Mouse (Mus musculus) limb, embryonic 13.5 days (tissue): ENCODE measurements at regions not wholly inside any gene's neighbourhood (a gene's known extent, or its start where the extent isn't known, plus 50 kb on each side); places are given as distances from the start of the nearest gene placed in this dataset.

ENCODE experiments used
- ATAC-seq: fragments of 200-750 bp; cut with Nextera tagmentation; 2 replicates; pipeline ENCODE4 v1.8.0; 2017; ENCODE audit warnings: low read depth, moderate number of reproducible peaks, moderate TSS enrichment; ENCODE audit not compliant: low FRiP score
- H3K27ac ChIP-seq: fragments of 300-500 bp; sonication (generic); 2 replicates; pipeline ENCODE4 v1.5.1; 2015; ENCODE audit warnings: inconsistent platforms, mild to moderate bottlenecking, moderate library complexity
- H3K27me3 ChIP-seq: fragments of 300-500 bp; sonication (generic); 2 replicates; pipeline ENCODE4 v1.6.1; 2015; ENCODE audit warnings: mild to moderate bottlenecking, inconsistent platforms
- H3K36me3 ChIP-seq: fragments of 300-500 bp; sonication (generic); 2 replicates; pipeline ENCODE4 v1.6.1; 2015; ENCODE audit warnings: inconsistent platforms, mild to moderate bottlenecking, moderate library complexity
- H3K4me1 ChIP-seq: fragments of 300-500 bp; sonication (generic); 2 replicates; pipeline ENCODE4 v1.6.1; 2015; ENCODE audit warnings: inconsistent platforms
- H3K4me2 ChIP-seq: fragments of 300-500 bp; sonication (generic); replicated peaks from 2 replicates; pipeline ENCODE4 v1.6.1; 2015; ENCODE audit warnings: inconsistent platforms, mild to moderate bottlenecking, moderate library complexity
- H3K4me3 ChIP-seq: fragments of 300-500 bp; sonication (generic); 2 replicates; pipeline ENCODE4 v1.5.1; 2015; ENCODE audit warnings: moderate library complexity, mild to moderate bottlenecking, inconsistent platforms
- H3K9ac ChIP-seq: fragments of 300-500 bp; sonication (generic); 2 replicates; pipeline ENCODE4 v1.6.1; 2015; ENCODE audit warnings: mild to moderate bottlenecking, inconsistent platforms
- H3K9me3 ChIP-seq: fragments of 300-500 bp; sonication (generic); 2 replicates; pipeline ENCODE4 v1.6.1; 2016; ENCODE audit warnings: inconsistent platforms
- WGBS: fragments of 180-500 bp; shearing (Covaris S2); methylation state at CpG from one replicate; pipeline ENCODE4 v1.1.7; 2015; 5-methylcytosine and 5-hydroxymethylcytosine counted together

DNA sequence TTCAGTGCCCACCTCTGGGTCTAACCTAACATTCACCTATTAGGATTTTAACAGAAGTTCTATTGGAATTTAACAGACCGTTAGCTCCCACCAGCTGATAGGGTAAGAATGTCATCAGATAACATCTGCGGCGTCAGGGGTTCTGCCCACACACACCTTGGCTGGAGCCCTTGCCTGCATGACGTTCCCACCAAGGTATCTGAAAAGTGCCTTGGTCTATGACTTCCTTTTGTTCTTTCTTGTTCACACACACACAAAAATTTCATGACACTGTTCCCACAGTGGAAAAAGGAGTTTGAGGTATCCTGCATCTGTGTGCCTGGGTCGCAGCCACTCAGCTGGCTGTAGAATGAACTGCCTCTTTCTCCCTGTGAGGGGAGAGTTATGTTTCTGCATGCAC is 134.1 kb upstream of the Lef1 start:
- Histone ChIP-seq H3K27me3 (no peaks in the 10 kb centered on the region), H3K36me3 (no peaks in the 10 kb centered on the region), H3K9me3 (no peaks in the 10 kb centered on the region), H3K4me1 (peaks cover 18% of the 10 kb centered on the region), H3K27ac (no peak overlapping the region), H3K9ac (no peak overlapping the region), H3K4me2 (no peak overlapping the region), H3K4me3 (no peak overlapping the region)
- ATAC-seq: no peak
- 63% methylated on average over 5 of the region's 5 CpGs for WGBS

DNA sequence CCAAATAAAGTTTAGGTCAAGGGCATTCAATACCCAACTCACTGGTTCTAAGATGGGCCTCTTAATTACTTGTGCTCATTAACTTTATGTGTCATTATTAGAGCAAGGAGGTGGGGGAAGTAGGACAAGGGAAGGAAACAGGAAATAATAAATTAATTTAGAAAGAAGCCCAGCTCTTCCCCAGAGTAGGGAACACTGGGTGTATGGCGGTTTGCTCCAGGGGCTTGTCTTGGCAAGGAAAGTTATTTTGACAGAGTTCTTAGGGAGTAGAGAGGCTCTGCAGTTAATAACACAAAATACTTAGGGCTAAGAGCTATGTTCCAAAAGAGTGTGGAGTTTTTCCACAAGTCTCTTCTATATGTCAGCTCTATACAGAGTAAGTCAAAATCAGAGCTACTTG is 135.0 kb upstream of the Lef1 start:
- no peak overlapping the region for H3K27ac ChIP-seq

DNA sequence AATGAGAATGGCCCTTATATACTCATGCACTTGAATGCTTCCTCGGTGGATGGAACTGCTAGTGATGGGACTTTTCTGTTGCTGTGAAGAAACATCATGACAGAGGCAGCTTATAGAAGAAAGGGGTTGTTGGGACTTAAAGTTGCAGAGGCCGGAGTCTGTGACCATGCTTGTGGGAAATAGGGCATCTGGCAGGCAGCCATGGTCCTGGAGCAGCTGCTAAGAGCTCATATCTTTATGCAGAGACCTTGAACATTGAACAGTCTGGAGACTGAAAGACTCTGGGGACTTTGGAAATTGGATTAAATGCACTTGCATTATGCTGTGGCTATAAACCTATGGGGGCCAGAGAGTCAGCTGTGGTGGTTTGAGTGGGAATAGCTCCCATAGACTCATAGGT is 138.1 kb upstream of the Lef1 start:
- H3K27me3 ChIP-seq: no peaks in the 10 kb centered on the region
- 0 out of 2 replicates have a peak, but pooled peaks cover 3% of the 10 kb centered on the region for H3K4me1 ChIP-seq
- H3K9ac ChIP-seq: no peak overlapping the region
- H3K4me2 ChIP-seq: no peak overlapping the region
- no peaks in the 10 kb centered on the region for H3K36me3 ChIP-seq
- ATAC-seq: no peak
- 72% methylated on average over 2 of the region's 2 CpGs for WGBS
- no peak overlapping the region for H3K4me3 ChIP-seq
- no peaks in the 10 kb centered on the region for H3K9me3 ChIP-seq
- no peak overlapping the region for H3K27ac ChIP-seq

More for the DNA sequence above, 135.0 kb upstream of the Lef1 start:
- WGBS: 31% methylated on average over 1 of the region's 1 CpGs
- Histone ChIP-seq H3K9ac (no peak overlapping the region), H3K4me1 (peaks cover 18% of the 10 kb centered on the region), H3K9me3 (no peaks in the 10 kb centered on the region), H3K4me3 (no peak overlapping the region), H3K4me2 (no peak overlapping the region), H3K36me3 (no peaks in the 10 kb centered on the region), H3K27me3 (no peaks in the 10 kb centered on the region)
- no peak for ATAC-seq

DNA sequence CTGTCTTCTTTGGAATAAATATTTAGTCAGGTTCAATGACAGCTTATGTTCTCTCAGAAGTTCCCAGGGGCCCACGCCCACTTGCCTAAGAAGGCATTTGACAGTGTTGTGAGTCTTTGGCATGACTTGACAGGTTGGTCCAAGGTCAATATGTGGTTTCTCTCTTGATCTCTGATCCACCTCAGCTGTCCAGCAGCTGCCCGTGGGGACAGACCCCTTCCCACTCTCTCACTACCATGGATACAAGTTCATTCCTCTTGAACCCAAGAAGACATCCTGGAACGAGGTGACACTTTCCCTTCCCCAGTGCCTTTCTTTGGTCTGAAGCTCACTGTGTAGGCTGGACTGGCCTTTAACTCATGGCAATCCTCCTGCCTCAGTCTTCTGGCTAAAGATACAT is 145.0 kb upstream of the Lef1 start:
- Histone ChIP-seq H3K4me2 (no peak overlapping the region), H3K9ac (no peak overlapping the region), H3K27ac (no peak overlapping the region), H3K4me3 (no peak overlapping the region), H3K4me1 (peaks cover 11% of the 10 kb centered on the region), H3K9me3 (no peaks in the 10 kb centered on the region), H3K27me3 (no peaks in the 10 kb centered on the region), H3K36me3 (no peaks in the 10 kb centered on the region)
- no peak for ATAC-seq
- WGBS: 91% methylated on average over 3 of the region's 3 CpGs

DNA sequence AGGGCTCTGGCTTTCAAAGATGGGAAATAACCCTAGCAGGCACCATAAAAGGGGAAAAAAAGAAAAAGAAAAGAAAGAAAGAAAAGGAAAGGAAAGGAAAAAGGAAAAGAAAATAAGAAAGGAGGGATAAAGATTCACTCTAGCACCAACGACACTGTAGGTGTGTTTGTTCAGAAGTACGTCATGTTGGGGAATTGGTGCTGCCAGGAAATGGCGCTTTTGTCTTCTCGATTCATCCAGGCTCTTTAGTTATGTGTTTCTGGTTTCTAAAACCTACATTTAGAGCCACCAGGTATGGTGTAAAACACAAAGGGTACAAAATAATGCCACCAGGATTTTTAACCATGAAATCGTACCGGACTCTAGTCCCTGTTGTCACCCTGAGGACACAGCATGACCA is 146.2 kb upstream of the Lef1 start:
- no peak overlapping the region for H3K27ac ChIP-seq
- ATAC-seq: no peak
- 80% methylated on average over 6 of the region's 6 CpGs for WGBS
- no peaks in the 10 kb centered on the region for H3K27me3 ChIP-seq
- H3K4me1 ChIP-seq: peaks cover 11% of the 10 kb centered on the region
- H3K4me2 ChIP-seq: peak overlapping the region; percentile 51
- no peak overlapping the region for H3K9ac ChIP-seq
- H3K9me3 ChIP-seq: no peaks in the 10 kb centered on the region
- peak overlapping the region; percentile 15; the same call in 1 of the 2 replicates for H3K4me3 ChIP-seq
- no peaks in the 10 kb centered on the region for H3K36me3 ChIP-seq

DNA sequence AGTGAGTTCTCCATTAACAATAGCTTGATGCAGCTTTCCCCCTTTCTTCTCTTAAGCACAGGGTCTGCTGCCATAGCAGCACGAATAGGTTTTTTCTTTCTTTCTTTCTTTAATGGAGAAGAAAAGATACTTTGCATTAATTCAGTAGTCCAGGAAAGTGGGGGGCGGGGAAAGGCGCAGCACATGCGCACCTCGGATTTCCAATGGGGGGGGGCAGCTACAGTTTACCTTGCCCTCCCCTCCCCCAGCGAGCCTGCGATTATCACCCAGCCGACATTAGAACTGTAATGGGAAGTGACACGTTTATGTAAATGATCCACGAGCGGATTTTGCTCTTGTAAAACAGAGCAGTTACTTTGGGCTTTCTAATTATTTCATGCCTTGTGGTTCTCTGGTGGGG is 146.6 kb upstream of the Lef1 start:
- Histone ChIP-seq H3K36me3 (no peaks in the 10 kb centered on the region), H3K4me1 (peaks cover 11% of the 10 kb centered on the region), H3K27ac (no peak overlapping the region), H3K9me3 (no peaks in the 10 kb centered on the region), H3K27me3 (no peaks in the 10 kb centered on the region), H3K4me2 (peak overlapping the region; percentile 51), H3K9ac (no peak overlapping the region), H3K4me3 (peak overlapping the region; percentile 15; the same call in 1 of the 2 replicates)
- ATAC-seq: no peak
- WGBS: 20% methylated on average over 11 of the region's 11 CpGs

DNA sequence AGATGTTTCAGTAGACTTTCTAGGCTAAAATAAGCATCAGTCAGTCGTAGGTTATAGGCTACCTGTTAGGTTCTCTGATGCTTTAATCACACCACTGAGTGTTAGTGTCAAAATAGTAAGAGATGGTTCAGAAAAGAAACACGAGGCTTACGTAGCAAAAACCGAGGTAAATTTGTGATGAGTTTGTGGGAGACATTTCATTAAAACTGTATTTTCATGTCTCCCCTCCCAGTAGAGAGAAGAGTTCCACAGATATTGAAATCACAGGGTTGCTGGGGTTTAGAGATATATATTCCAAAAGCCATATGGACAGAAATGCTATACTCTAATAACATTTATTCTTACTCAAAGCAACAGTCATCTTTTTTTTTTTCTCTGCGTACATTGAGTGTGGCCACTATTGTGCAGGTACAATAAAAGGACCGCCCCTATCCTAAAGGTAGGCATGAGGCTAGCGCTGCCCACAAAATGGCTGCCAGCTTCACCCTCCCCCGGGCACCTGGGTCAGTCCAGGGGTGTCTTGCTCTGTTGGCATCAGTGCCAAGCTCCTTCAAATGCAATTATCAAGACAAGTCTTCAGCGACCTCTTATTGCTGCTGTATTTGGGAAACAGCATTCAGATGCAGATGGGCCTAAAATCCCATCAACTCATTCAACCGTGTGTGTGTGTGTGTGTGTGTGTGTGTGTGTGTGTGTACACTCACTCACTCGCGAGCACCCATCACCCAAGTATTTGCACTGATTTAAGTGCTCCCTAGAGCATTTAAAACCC is 147.4 kb upstream of the Lef1 start:
- ATAC-seq: no peak
- Histone ChIP-seq H3K9me3 (no peaks in the 10 kb centered on the region), H3K4me1 (peaks cover 13% of the 10 kb centered on the region), H3K4me2 (peak overlapping the region; percentile 51), H3K27ac (no peak overlapping the region), H3K27me3 (no peaks in the 10 kb centered on the region), H3K9ac (no peak overlapping the region), H3K36me3 (no peaks in the 10 kb centered on the region), H3K4me3 (no peak overlapping the region)
- WGBS: 67% methylated on average over 12 of the region's 12 CpGs

DNA sequence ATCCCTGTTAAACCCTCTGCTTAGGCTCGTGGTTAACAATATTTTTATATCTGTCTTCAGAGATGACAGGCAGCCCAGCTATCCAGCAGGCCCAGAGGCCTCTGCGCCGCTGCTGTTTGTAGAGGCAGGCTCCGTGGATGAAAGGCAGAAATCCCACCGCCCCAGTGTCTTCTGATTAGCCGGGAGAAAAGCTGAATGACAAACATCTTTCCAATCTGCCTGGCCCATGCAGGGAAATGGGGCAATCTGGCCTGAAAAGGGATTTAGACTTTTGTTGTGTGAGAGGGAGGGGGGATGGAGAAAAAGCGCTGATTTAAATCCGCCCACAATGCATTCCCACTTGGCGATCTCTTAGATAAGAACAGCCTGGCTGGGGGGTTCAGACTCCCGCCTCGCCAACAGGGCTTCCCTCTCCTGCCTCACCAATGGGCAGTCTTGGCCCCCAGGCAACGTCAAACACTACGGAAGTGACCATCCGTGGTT is 148.1 kb upstream of the Lef1 start:
- Histone ChIP-seq H3K4me1 (peaks cover 14% of the 10 kb centered on the region), H3K4me2 (no peak overlapping the region; the same call in 1 of the 2 replicates), H3K27ac (no peak overlapping the region), H3K27me3 (no peaks in the 10 kb centered on the region), H3K9ac (no peak overlapping the region), H3K4me3 (no peak overlapping the region), H3K9me3 (no peaks in the 10 kb centered on the region), H3K36me3 (no peaks in the 10 kb centered on the region)
- 31% methylated on average over 14 of the region's 14 CpGs for WGBS
- ATAC-seq: no peak

DNA sequence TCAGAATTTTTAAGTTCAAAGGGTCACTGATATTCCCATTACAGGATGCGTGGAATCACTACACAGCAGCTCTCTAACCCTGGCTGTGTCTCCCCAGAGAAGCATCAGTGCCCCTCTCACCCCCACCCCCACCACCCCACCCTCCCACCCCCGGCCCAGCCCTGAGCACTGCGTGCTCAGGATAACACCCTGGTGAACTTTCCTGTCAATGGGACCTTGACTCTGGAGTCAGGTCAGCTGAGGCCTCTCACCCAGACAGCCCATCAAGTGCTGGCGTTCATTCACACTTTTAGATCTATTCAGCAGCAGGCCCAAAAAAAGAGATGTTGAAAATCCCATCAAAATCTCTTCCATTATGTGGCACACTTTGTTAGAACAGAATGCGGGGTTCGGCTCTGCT is 148.6 kb upstream of the Lef1 start:
- 60% methylated on average over 6 of the region's 6 CpGs for WGBS
- Histone ChIP-seq H3K9me3 (no peaks in the 10 kb centered on the region), H3K27ac (no peak overlapping the region), H3K4me2 (no peak overlapping the region), H3K9ac (no peak overlapping the region), H3K4me3 (no peak overlapping the region), H3K27me3 (no peaks in the 10 kb centered on the region), H3K4me1 (peaks cover 14% of the 10 kb centered on the region), H3K36me3 (no peaks in the 10 kb centered on the region)
- no peak for ATAC-seq

DNA sequence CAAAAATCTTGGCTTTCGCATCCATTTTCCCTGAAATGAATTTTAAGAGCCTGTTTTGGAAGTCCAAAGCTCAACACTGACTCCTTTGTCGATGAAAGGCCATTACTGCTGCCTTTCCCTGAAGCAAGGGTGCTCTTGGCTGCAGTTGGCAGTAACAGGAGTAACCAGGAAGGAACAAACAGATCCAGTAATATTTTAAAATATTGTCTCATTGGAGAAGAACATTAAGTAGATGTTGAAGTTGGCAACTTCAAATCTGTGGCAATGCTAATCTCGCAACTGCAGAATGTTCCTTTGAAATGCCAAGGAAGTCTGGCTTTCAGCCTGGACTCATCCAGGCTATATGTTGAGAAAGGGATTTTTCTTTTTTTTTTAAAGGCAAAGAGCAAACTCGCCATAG is 154.3 kb upstream of the Lef1 start:
- no peaks in the 10 kb centered on the region for H3K36me3 ChIP-seq
- no peak overlapping the region for H3K4me2 ChIP-seq
- no peak overlapping the region for H3K9ac ChIP-seq
- ATAC-seq: no peak
- no peaks in the 10 kb centered on the region for H3K27me3 ChIP-seq
- H3K27ac ChIP-seq: no peak overlapping the region
- no peaks in the 10 kb centered on the region for H3K9me3 ChIP-seq
- H3K4me3 ChIP-seq: no peak overlapping the region
- 74% methylated on average over 4 of the region's 4 CpGs for WGBS
- H3K4me1 ChIP-seq: 0 out of 2 replicates have a peak, but pooled peaks cover 3% of the 10 kb centered on the region

DNA sequence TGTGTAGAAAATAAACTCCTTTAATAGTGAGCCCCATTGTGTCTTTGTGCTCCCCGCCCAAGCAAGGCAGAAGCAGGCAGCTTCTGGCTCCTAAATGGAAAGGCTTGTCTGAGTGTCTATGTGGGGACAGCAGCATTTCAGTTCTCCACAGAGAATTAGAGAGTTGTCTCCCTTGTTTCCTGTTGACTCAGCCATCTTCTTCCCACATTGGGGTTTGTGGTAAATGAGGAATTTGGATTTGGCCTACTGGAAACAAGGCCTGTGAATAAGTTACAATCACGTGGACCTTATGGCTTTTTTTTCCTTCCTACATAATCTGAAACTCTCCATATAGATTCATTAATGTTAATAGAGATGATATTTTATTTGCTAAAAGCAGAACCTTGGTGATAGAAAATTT is 158.9 kb upstream of the Lef1 start:
- peaks cover 7% of the 10 kb centered on the region for H3K4me1 ChIP-seq
- no peak overlapping the region for H3K27ac ChIP-seq
- no peaks in the 10 kb centered on the region for H3K36me3 ChIP-seq
- no peaks in the 10 kb centered on the region for H3K27me3 ChIP-seq
- no peak overlapping the region for H3K4me2 ChIP-seq
- no peak overlapping the region for H3K9ac ChIP-seq
- H3K9me3 ChIP-seq: no peaks in the 10 kb centered on the region
- ATAC-seq: no peak
- no peak overlapping the region for H3K4me3 ChIP-seq
- 78% methylated on average over 2 of the region's 2 CpGs for WGBS

DNA sequence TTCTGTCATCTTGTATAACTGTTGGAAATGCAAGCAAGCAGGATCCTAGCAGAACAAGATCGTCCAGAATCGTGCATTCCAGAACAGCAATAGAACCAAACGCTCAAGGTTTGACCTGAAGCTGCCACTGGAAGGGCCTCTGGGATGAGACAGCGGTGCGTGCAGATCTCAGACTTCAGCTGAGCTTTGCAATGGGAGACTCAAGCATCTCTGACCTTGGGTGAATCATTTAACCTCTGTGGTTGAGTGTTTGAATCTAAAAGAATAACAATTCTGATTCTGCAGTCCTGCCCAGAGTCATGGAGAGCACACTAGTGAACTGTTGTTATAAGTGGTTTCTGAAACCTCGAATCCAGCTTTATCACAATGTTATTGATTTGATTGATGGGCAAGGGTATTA is 159.4 kb upstream of the Lef1 start:
- no peak overlapping the region; the same call in 1 of the 2 replicates for H3K27ac ChIP-seq
- ATAC-seq: no peak
- H3K4me1 ChIP-seq: peaks cover 12% of the 10 kb centered on the region
- H3K4me3 ChIP-seq: no peak overlapping the region
- H3K9ac ChIP-seq: no peak overlapping the region
- no peak overlapping the region for H3K4me2 ChIP-seq
- H3K9me3 ChIP-seq: no peaks in the 10 kb centered on the region
- WGBS: 84% methylated on average over 6 of the region's 6 CpGs
- H3K36me3 ChIP-seq: no peaks in the 10 kb centered on the region
- H3K27me3 ChIP-seq: no peaks in the 10 kb centered on the region

DNA sequence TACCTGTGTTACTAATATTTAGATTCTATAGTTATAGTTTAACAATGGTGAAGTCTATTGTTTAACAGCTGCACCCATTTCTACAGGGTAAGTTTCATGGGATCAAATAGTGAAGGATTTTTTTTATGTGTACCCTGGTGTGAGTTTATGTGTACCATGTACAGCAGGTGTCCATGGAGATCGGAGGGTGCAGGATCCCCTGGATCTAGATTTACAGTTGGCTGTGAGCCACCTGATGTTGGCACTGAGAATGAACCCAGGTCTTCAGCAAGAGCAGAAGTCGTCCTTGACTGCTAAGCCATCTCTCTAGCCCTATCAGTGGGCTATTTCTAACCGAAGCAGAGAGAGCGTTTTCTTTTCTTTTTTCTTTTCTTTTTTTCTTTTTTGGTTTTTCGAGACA is 162.4 kb upstream of the Lef1 start:
- peaks cover 23% of the 10 kb centered on the region for H3K4me1 ChIP-seq
- no peak overlapping the region for H3K4me2 ChIP-seq
- H3K9ac ChIP-seq: no peak overlapping the region
- H3K9me3 ChIP-seq: no peaks in the 10 kb centered on the region
- no peak overlapping the region for H3K4me3 ChIP-seq
- ATAC-seq: no peak
- no peak overlapping the region for H3K27ac ChIP-seq
- 88% methylated on average over 5 of the region's 5 CpGs for WGBS
- no peaks in the 10 kb centered on the region for H3K27me3 ChIP-seq
- H3K36me3 ChIP-seq: no peaks in the 10 kb centered on the region
